Mouse (Mus musculus): ENCODE results near the gene Ndufs1. TPM values are rescaled to one million over a fixed set of nuclear protein-coding genes. Genes with fewer than 3 reads are reported as not detected.
A peak's percentile ranks its signal among the peaks of the same experiment; 100 is the strongest.

Ndufs1 gene
- polyA plus RNA-seq, 1 experiment = 29.6 TPM

GRCm38 (mm10) chr1:63126206-63126605 is 50.4 kb downstream of the Ndufs1 start:
- TF ChIP-seq POLR2A (IDR thresholded peaks at IDR 0.05; ENCODE audit: borderline replicate concordance, extremely low read depth, low read depth, low read length) (no peak), CTCF (IDR thresholded peaks at IDR 0.05; ENCODE audit: insufficient read depth, low read length) (no peak)
- H3K4me1 ChIP-seq (ENCODE audit: control insufficient read depth, insufficient read depth, low read length) = no peaks in the 10 kb centered on the region
- 86% methylated on average over 3 of the region's 3 CpGs for WGBS
- no peak overlapping the region for H3K4me3 ChIP-seq (replicated peaks; ENCODE audit: extremely low read depth, low read depth, low read length)
- DNase-seq = no peak

GRCm38 (mm10) chr1:63123823-63124450 is 52.7 kb downstream of the Ndufs1 start:
- Histone ChIP-seq H3K4me1 (ENCODE audit: control insufficient read depth, insufficient read depth, low read length) (no peaks in the 10 kb centered on the region), H3K4me3 (replicated peaks; ENCODE audit: extremely low read depth, low read depth, low read length) (no peak overlapping the region)
- no peak for DNase-seq
- WGBS = 66% methylated on average over 6 of the region's 6 CpGs
- TF ChIP-seq POLR2A (IDR thresholded peaks at IDR 0.05; ENCODE audit: borderline replicate concordance, extremely low read depth, low read depth, low read length) = no peak
- no peak for TF ChIP-seq CTCF (IDR thresholded peaks at IDR 0.05; ENCODE audit: insufficient read depth, low read length)

GRCm38 (mm10) chr1:63122005-63122404 is 54.6 kb downstream of the Ndufs1 start:
- Histone ChIP-seq H3K4me1 (ENCODE audit: control insufficient read depth, insufficient read depth, low read length) (no peaks in the 10 kb centered on the region), H3K4me3 (replicated peaks; ENCODE audit: extremely low read depth, low read depth, low read length) (no peak overlapping the region)
- TF ChIP-seq CTCF (IDR thresholded peaks at IDR 0.05; ENCODE audit: insufficient read depth, low read length) (no peak), POLR2A (IDR thresholded peaks at IDR 0.05; ENCODE audit: borderline replicate concordance, extremely low read depth, low read depth, low read length) (no peak)
- no peak for DNase-seq
- WGBS = 61% methylated on average over 6 of the region's 6 CpGs

GRCm38 (mm10) chr1:63120382-63120781 is 56.3 kb downstream of the Ndufs1 start:
- Histone ChIP-seq H3K4me3 (replicated peaks; ENCODE audit: extremely low read depth, low read depth, low read length) (no peak overlapping the region), H3K4me1 (ENCODE audit: control insufficient read depth, insufficient read depth, low read length) (peaks cover 6% of the 10 kb centered on the region; the same call in 1 of the 2 replicates)
- DNase-seq = no peak
- 94% methylated on average over 2 of the region's 2 CpGs for WGBS
- TF ChIP-seq CTCF (IDR thresholded peaks at IDR 0.05; ENCODE audit: insufficient read depth, low read length) = no peak
- TF ChIP-seq POLR2A (IDR thresholded peaks at IDR 0.05; ENCODE audit: borderline replicate concordance, extremely low read depth, low read depth, low read length) = no peak

GRCm38 (mm10) chr1:63119675-63120074 is 57.0 kb downstream of the Ndufs1 start:
- H3K4me1 ChIP-seq (ENCODE audit: control insufficient read depth, insufficient read depth, low read length) = peaks cover 6% of the 10 kb centered on the region; the same call in 1 of the 2 replicates

GRCm38 (mm10) chr1:63115540-63115939 is 61.1 kb downstream of the Ndufs1 start:
- H3K4me3 ChIP-seq (replicated peaks; ENCODE audit: extremely low read depth, low read depth, low read length) = peak overlapping the region; percentile 68
- TF ChIP-seq CTCF (IDR thresholded peaks at IDR 0.05; ENCODE audit: insufficient read depth, low read length) (no peak), POLR2A (IDR thresholded peaks at IDR 0.05; ENCODE audit: borderline replicate concordance, extremely low read depth, low read depth, low read length) (no peak)
- H3K4me1 ChIP-seq (ENCODE audit: control insufficient read depth, insufficient read depth, low read length) = peaks cover 10% of the 10 kb centered on the region; the same call in 1 of the 2 replicates
- WGBS = 9% methylated on average over 3 of the region's 3 CpGs
- DNase-seq = no peak

More at GRCm38 (mm10) chr1:63119675-63120074, 57.0 kb downstream of the Ndufs1 start:
- no peak overlapping the region for H3K4me3 ChIP-seq (replicated peaks; ENCODE audit: extremely low read depth, low read depth, low read length)
- TF ChIP-seq CTCF (IDR thresholded peaks at IDR 0.05; ENCODE audit: insufficient read depth, low read length) (no peak), POLR2A (IDR thresholded peaks at IDR 0.05; ENCODE audit: borderline replicate concordance, extremely low read depth, low read depth, low read length) (no peak)
- WGBS = 82% methylated on average over 4 of the region's 4 CpGs
- no peak for DNase-seq

GRCm38 (mm10) chr1:63115096-63115495 is 61.5 kb downstream of the Ndufs1 start:
- TF ChIP-seq CTCF (IDR thresholded peaks at IDR 0.05; ENCODE audit: insufficient read depth, low read length) = no peak
- TF ChIP-seq POLR2A (IDR thresholded peaks at IDR 0.05; ENCODE audit: borderline replicate concordance, extremely low read depth, low read depth, low read length) = no peak
- peak overlapping the region; percentile 68 for H3K4me3 ChIP-seq (replicated peaks; ENCODE audit: extremely low read depth, low read depth, low read length)

GRCm38 (mm10) chr1:63114136-63114781 is 62.4 kb downstream of the Ndufs1 start, which contains the start of gene Ino80d:
Gene Ino80d, minus strand, starts transcription at chr1:63114667.
- peaks cover 10% of the 10 kb centered on the region; the same call in 1 of the 2 replicates for H3K4me1 ChIP-seq (ENCODE audit: control insufficient read depth, insufficient read depth, low read length)
- TF ChIP-seq CTCF (IDR thresholded peaks at IDR 0.05; ENCODE audit: insufficient read depth, low read length) (peak; percentile 70), POLR2A (IDR thresholded peaks at IDR 0.05; ENCODE audit: borderline replicate concordance, extremely low read depth, low read depth, low read length) (peak; percentile 78; the same call in 1 of the 2 replicates)

More at GRCm38 (mm10) chr1:63115096-63115495, 61.5 kb downstream of the Ndufs1 start:
- WGBS = 5% methylated on average over 4 of the region's 4 CpGs
- H3K4me1 ChIP-seq (ENCODE audit: control insufficient read depth, insufficient read depth, low read length) = peaks cover 10% of the 10 kb centered on the region; the same call in 1 of the 2 replicates
- no peak for DNase-seq

GRCm38 (mm10) chr1:63113274-63114135 is 63.1 kb downstream of the Ndufs1 start:
- no peak for TF ChIP-seq POLR2A (IDR thresholded peaks at IDR 0.05; ENCODE audit: borderline replicate concordance, extremely low read depth, low read depth, low read length)
- no peak for TF ChIP-seq CTCF (IDR thresholded peaks at IDR 0.05; ENCODE audit: insufficient read depth, low read length)
- H3K4me1 ChIP-seq (ENCODE audit: control insufficient read depth, insufficient read depth, low read length) = peaks cover 10% of the 10 kb centered on the region; the same call in 1 of the 2 replicates
- peak; percentile 74 for DNase-seq
- 1% methylated on average over 82 of the region's 92 CpGs for WGBS
- H3K4me3 ChIP-seq (replicated peaks; ENCODE audit: extremely low read depth, low read depth, low read length) = peak overlapping the region; percentile 68

More at GRCm38 (mm10) chr1:63114136-63114781, 62.4 kb downstream of the Ndufs1 start, which contains the start of gene Ino80d:
- DNase-seq = peak; percentile 81
- WGBS = under 1% methylated on average over 42 of the region's 42 CpGs
- peak within 1 kb of the TSS; percentile 68 for H3K4me3 ChIP-seq (replicated peaks; ENCODE audit: extremely low read depth, low read depth, low read length)
